Mouse (Mus musculus): Measurements from ENCODE around the gene Schip1. TPM values are rescaled to one million over a fixed set of nuclear protein-coding genes. Genes with fewer than 3 reads are reported as not detected.

The Schip1 gene
- total RNA-seq, 2 experiments from 2014 or later = 2.0 to 3.4 TPM

DNA sequence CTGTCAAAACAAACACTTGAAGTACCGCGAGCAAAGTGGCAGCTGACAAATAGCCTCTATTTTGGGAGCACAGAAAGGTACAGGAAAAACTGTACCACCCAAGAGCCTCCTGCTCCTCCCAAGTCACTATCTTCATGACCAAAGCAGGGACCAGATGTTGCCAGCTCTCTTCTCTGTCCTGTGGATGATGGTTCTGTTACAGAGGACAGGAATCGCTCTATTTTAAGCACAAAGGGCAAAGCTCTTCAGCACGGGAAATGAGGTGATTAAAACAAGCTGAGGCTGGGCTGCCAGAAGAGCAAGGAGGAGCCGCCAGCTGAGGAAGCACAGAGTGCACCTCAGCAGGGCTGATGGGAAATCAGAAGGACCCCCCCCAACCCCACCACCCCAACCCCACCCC, 388.7 kb downstream of the Schip1 start:
- no peak for ATAC-seq (replicated peaks; ENCODE audit: low FRiP score, poor library complexity, severe bottlenecking)

DNA sequence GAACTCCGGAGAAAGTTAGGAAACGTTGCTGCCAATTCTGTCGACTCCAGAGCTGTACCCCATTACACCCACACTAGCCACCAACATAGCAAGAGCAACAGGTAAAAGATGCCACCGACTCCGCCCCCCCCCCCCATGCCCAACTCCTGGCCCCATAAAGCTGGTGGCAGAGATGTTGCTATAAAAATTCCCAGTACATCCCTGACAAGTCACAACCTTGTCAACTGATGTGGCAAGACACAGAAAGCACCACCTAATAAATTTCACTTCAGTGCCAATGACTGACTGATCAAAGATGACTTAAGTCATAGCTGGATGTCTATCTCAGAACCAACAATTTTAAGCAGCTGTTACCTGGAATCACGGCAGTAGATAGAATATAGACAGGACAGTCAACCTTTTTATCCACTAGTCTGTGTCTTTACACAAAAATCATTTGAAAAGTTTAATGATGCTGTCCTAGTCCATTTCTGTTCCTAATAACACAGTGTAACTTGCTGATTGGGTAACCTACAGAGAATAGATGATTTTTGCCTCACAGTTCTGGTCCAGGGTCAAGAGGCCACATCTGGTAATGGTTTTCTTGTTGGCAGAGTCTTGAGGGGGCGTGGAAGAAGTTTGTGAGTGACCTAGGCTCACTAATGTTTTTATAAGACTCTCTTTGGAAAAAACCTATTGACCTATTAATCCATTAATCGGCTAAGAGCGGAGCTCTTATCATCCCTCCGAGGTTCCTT, 389.3 kb downstream of the Schip1 start:
- no peak for ATAC-seq (replicated peaks; ENCODE audit: low FRiP score, poor library complexity, severe bottlenecking)

DNA sequence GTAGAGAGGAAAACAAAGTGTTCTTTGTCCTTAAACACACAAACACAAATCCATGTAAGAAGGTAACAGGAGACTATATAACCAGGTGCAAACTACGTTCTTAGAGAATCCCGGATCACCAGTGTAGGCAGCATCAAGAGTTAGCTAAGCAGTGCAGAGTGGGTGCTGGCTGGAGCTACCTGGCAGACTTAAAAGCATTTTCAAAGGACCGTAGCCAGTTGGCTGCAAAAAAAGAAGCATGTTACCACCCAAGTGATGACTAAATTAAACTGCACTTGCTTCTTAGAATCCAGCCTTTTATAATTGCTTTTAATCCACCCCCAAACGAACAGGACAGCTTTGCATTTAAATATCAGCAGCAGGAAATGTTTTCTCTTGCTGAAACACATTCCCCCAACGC, 402.0 kb downstream of the Schip1 start:
- ATAC-seq (replicated peaks; ENCODE audit: low FRiP score, poor library complexity, severe bottlenecking) = no peak

DNA sequence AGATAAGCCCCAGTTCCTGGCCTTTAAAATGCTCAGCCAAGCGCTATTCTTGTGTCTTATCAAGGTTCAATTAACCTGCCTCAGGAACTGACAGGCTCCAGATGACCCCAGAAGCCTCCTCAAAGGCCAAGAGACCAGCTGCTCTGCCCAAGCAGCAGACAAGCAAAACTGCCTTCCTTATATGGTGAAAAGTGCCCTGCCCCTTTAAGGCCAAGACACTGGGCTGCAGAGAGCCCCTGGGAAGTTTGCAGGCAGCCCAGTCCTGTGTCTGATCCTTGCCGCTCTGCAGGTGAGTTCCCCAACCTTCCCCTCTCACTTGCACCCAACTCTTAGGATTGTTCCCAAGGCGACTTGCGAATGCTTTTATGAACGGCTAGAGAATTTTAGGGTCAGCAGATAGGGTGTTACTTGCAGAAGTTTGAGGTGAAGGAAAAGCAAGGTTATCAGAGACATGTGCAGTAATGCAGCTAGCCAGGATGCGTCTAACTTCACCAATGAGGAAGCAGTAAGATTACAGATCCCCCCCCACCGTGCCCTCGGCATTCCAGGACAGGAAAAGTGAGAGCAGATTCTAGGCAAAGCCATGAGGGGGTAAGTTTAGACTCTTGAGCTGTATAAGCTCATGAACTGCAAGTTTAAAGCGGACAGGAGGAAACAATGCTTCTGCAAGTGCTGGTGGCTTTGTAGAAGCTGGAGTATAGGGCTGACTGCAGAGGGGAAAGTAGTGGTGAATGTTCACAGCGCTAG, 403.5 kb downstream of the Schip1 start:
- no peak for ATAC-seq (replicated peaks; ENCODE audit: low FRiP score, poor library complexity, severe bottlenecking)

DNA sequence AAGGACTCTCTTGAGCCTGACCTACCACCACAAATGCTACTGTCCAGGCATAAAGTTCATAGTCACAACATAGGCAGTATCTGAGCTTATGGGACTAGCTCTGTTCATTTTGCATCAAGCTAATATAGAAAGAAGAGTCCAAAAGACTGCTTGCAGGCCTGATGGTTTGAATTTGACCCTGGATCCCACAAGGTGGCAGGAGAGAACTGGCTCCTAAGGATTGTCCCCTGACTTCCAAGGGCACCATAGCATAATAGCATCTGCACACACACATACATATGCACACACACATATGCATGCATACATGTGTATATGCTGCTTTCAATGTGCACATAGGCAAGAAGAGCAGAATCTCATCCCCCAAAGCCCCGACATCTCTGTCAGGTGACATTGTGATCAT, 405.0 kb downstream of the Schip1 start:
- no peak for ATAC-seq (replicated peaks; ENCODE audit: low FRiP score, poor library complexity, severe bottlenecking)

DNA sequence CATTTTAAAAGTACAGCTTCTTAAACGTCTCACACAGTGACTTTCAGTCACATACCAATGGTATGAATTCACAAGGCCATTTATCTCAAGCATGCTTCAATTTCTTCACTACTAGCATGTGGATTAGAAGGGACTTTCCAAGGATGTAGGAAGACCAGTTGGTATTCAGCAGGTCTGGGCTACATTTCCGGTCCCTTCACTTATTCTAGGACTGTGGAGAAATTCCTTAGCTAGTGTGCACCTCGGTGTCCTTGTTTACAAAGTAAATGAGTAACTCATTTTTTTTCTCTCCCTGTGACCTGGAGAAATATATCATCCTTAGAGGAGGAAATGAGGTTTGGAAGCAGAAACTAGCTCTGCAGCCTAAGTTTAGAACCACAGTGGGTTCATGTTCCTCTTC, 405.5 kb downstream of the Schip1 start:
- no peak for ATAC-seq (replicated peaks; ENCODE audit: low FRiP score, poor library complexity, severe bottlenecking)

DNA sequence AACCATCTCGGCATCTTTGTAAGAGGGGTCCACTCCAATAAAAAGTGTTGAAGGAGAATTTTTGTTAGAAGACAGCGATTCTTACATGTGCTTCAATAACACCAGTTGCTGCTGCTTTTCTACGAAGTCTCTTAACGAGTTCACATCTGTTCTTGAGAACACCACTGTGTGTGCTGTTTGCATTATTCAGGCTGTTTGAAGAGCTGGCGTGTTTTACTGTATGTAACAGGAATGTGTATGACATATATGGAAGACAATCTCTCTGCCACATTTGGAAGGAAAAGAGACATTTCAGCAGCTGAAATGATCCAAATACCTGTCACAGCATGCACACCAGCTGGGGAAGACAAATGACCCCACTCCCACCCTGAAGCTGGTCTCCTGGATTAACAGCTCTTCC, 406.0 kb downstream of the Schip1 start:
- no peak for ATAC-seq (replicated peaks; ENCODE audit: low FRiP score, poor library complexity, severe bottlenecking)

DNA sequence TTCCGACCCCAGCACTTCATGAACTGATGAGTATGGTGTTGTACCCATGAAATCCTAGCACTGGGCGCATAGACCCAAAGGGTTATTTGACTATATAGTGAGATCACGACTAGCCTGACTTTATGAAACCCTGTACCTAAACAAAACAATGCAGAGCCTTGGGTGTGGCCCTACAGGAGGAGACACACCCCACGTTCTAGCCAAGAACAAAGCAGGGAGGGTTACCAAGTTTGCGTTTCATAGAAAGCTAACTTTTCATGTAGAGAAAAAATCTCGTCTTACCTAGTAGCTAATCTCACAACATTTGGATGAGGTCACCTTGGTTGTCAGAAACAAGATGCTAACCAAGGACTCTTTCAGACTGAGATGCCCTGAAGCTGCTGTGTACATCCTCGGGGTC, 411.7 kb downstream of the Schip1 start:
- ATAC-seq (replicated peaks; ENCODE audit: low FRiP score, poor library complexity, severe bottlenecking) = no peak

DNA sequence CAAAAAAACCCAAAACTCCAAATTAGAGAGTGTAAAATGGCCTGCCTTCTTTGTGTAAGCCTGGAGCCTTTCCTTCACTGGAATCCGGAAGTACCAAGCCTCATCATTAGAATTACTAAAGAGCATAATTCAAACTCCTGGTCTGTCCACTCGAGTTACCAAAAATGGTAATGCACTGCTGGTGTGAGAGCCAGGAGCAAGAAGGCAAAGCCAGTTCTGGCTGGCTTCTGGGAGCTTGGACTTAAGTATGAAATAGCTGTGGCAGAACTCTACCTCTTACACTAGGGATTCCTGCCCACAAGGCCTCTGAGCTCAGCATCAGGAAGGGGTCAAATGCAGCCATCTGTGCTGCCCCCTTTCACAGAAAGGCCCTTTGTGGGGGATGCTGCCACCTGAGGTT, 412.9 kb downstream of the Schip1 start:
- no peak for ATAC-seq (replicated peaks; ENCODE audit: low FRiP score, poor library complexity, severe bottlenecking)

DNA sequence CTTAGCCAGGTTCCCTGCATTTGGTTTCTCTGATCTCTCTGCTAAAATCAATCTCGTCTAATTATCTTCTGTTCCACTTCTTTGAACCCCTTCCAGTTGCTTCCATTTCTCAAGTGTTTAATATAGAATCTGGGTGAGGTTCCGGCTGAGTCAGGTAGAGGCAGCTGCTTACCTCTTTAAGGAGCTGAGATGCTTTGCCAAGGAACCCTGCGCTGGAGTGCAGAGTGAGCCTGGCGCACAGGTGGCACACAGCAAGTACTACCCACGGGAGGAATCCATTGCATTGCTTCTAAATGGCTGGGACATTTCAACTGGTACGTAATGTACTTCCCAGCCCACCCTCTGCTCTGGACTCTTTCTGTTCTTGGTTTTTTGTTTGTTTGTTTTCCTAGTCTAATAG, 414.7 kb downstream of the Schip1 start:
- no peak for ATAC-seq (replicated peaks; ENCODE audit: low FRiP score, poor library complexity, severe bottlenecking)

DNA sequence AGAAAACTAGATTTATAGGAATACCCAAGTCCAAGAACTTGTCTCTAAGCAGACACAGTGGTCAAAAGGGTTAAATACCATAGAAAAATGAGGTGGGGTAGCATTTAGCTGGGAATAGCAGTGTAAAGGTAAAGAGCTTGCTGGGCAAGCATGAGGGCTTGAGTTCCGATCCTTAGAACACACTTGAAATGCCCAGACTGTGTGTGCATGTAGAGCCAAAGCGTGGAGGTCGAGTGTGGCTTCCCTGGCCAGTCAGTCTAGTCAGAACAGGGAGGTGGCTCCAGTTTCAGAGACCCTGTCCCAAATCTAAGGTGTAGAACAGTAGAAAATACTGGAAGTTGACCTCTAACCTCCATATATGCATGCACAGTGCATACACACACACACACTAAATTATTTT, 418.9 kb downstream of the Schip1 start:
- ATAC-seq (replicated peaks; ENCODE audit: low FRiP score, poor library complexity, severe bottlenecking) = no peak

DNA sequence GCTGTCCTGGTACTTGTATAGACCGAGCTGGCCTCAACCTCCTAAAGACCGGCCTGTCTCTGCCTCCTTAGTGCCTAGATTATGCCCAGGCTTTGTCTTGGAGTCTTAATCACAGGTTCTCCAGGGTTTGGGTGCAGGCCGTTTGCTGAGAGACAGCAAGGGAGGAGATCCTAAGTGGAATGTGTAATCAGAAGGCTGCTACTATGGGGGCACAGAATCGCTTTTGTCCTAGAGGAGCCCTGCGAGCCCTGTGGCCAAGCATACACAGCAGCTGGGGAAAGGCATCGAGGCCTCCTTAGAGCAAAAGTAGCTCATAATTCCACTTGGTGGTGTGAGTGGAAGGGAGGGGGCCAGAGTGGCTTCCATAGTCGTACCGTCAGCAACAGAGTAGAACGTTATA, 419.4 kb downstream of the Schip1 start:
- ATAC-seq (replicated peaks; ENCODE audit: low FRiP score, poor library complexity, severe bottlenecking) = no peak

DNA sequence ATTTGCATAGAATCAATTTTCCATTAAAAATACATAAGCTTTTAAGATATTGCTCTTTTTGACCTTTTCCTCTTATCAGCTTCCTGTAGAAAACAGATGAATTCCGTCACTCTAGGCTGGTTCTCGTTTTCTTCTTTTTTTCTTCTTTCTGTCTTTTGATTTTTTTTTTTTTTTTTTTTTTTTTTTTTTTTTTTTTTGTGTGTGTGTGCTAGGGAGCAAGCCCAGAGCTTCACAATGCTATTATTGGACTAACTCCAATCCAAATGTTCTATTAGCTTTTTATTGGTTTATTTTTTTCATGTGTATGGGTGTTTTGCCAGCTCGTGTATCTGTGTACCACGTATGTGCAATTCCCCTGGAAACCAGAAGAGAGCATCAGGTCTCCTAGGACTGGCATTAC, 420.0 kb downstream of the Schip1 start:
- no peak for ATAC-seq (replicated peaks; ENCODE audit: low FRiP score, poor library complexity, severe bottlenecking)

DNA sequence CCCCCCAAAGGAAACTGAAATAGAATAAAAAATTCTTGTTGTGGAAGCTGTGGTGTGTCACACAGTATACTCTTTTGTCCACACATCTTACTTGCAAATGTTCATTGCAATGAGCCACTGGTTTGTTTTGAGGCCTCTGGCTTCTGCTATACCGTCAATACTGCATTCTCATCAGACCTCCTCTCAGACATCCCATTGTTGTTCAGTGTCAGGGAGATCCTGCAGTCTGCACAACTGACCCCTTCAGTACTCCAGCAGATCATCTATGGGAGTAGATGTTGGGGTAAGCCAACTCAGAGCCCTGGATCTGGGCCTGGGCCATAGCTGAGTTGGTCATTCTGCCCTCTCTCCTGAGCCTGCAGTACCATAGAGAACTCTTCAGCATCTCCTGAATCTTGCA, 423.0 kb downstream of the Schip1 start:
- ATAC-seq (replicated peaks; ENCODE audit: low FRiP score, poor library complexity, severe bottlenecking) = no peak

DNA sequence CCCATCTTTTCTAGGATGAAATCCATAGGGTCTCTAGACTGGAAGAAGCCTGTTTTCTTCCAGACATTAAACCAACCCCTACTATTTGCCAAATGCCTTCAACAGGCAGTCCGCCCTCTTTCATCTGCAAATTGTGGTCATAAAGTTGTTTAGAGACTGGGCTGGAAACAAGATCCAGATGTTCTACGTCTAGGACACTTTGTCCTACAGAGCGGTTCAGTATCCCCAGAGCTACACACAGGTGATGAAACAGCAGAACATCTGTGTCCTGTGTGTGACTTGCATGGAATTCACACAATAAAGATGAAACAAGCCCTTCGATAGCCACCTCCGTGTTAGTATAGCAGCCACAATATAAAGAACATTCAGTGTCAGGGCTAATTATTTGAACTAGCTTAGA, 423.7 kb downstream of the Schip1 start:
- no peak for ATAC-seq (replicated peaks; ENCODE audit: low FRiP score, poor library complexity, severe bottlenecking)

DNA sequence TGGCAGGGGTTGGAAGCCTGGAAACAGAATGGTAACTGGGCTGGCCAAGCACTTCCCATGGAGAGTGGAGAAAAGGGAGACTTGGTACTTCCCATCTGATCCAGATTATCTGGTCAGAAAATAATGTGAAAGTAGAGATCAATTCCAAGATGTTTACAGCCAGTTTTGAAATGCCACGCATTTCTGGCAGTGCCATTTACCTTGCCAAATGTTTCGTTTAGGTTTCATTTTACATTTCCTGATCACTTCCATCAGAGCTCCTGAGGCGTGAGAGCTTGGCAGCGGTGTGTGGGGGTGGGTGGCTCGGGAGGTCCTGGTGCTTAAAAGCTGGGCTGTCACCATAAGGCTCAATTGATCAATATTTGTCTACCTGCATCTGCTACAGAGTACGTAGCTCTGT, 426.9 kb downstream of the Schip1 start:
- no peak for ATAC-seq (replicated peaks; ENCODE audit: low FRiP score, poor library complexity, severe bottlenecking)

DNA sequence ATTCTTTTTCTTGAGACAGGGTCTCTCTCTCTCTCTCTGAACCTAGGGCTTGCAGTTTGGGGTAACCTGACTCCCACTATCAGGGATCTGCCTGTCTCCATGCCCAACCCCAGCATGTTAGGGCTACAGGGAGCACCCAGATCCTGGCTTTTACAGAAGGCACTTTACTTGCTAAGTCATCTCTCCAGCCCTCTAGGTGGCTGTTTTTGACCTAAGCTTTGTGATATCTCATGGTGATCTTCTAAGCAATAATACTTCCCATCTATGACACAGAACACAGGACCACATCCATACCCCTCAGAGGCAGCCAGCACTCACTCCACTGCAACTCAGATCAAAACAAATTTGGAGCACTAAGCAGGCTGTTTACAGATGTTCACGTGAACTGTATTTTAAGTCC, 427.5 kb downstream of the Schip1 start:
- no peak for ATAC-seq (replicated peaks; ENCODE audit: low FRiP score, poor library complexity, severe bottlenecking)

DNA sequence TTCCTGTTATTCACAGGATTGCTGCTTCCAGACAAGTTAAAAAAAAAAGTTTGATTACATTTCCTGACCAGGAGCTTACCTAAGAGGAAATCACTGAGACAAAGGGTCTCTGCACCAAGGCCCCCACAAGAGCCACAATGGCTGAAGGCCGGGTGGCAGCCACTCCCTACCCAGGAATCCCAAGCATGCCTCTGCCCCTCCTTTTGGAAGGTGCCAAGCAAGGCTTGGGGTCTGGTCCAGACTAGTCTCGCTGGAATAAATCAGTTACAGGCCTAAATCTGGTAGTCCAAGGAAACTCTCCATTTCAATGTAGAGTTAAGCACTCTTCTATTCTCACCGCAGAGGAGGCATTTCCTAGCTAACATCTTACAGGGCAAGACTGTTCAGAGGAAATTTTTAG, 427.9 kb downstream of the Schip1 start:
- ATAC-seq (replicated peaks; ENCODE audit: low FRiP score, poor library complexity, severe bottlenecking) = no peak

DNA sequence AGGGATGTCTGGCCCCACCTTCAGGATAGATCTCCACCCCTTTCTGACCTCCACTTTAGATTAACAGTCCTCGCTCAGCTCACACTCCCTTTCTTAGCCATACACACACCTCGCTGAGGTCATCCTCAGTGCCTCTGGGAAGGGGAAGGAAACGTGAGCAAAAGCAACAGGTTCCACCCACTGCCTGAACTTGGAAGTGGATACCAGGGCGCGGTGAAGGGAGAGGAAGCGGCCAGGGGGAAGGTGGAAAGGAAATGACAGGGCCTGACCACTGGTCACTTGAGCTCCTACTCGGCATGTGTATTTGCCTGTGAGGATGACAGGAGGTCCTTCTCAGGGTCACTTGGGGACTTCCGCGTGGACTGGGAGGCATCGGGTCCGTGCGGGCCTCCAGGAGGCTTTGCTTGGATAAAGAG, 428.6 kb downstream of the Schip1 start:
- ATAC-seq (replicated peaks; ENCODE audit: low FRiP score, poor library complexity, severe bottlenecking) = peak; percentile 50; the same call in 1 of the 2 replicates

DNA sequence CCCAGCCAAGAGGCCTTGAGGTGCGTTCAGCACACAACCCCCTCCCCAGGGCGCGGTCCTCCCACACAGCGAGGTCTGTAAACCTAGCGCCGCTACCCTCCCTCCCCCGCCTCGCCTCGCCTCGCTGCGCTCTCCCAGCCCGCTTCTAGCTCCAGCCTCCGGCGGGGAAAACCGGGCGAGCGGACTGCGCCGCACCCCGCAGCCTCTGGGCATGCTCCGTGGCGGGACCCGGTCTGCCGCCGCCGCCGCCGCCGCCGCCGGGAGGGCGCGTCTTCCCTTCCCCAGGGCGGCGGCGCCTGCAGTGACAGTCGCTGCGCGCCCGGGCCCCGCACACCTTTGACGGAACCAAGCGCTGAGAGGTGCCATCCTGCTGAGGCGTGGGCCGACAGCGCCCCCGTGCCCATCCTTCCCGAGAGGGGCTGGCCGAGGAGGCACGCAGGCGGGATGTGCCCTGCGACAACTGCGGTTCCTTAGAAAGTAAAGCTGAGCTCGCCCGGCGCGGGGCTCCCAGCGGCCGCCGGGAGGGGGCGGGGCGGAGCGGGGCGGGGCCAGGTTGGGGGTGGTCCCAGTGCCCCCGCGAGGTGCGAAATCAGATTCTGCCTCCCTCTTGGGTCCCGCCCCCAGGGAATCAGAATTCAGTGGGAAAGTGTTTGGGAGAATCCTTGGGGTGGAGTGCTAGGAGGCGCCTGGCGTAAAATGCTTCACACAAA, 429.1 kb downstream of the Schip1 start:
- peak; percentile 38 for ATAC-seq (replicated peaks; ENCODE audit: low FRiP score, poor library complexity, severe bottlenecking)

All from erythroid progenitor cell, adult 5-6 weeks (primary cell).